Mouse (Mus musculus) C2C12 (cell line): ENCODE measurements around the gene Taf12. TPM values are rescaled to one million over a fixed set of nuclear protein-coding genes. Genes with fewer than 3 reads are reported as not detected.
A peak's percentile ranks its signal among the peaks of the same experiment; 100 is the strongest.

ENCODE experiments used
- H3K27me3 ChIP-seq: one replicate; pipeline ENCODE4 v1.6.1; 2011; ENCODE audit not compliant: control insufficient read depth, insufficient read depth, insufficient read length
- H3K36me3 ChIP-seq: one replicate; pipeline ENCODE4 v1.6.1; 2011; ENCODE audit not compliant: control insufficient read depth, insufficient read depth
- H3K4me3 ChIP-seq: one replicate; pipeline ENCODE4 v1.5.1; 2011; ENCODE audit warnings: mild to moderate bottlenecking, control low read depth; ENCODE audit not compliant: poor library complexity, insufficient read depth, severe bottlenecking
- H3K79me2 ChIP-seq: one replicate; pipeline ENCODE4 v1.6.1; 2011; ENCODE audit not compliant: control insufficient read depth, insufficient read depth
- H3K79me3 ChIP-seq: one replicate; pipeline ENCODE4 v1.6.1; 2011; ENCODE audit warnings: low read depth, control low read depth
- H3ac ChIP-seq: one replicate; pipeline ENCODE3; 2011; ENCODE audit warnings: low read depth; ENCODE audit not compliant: control insufficient read depth, insufficient read length
- CEBPB ChIP-seq: IDR thresholded peaks from one replicate; pipeline ENCODE4 v1.6.1; 2011; ENCODE audit warnings: low read depth, mild to moderate bottlenecking, control low read depth, moderate library complexity
- CTCF ChIP-seq: IDR thresholded peaks from one replicate; pipeline ENCODE4 v1.5.1; 2011; ENCODE audit not compliant: control insufficient read depth, insufficient read depth, insufficient read length
- FOSL1 ChIP-seq: IDR thresholded peaks from one replicate; pipeline ENCODE4 v1.8.0; 2011; ENCODE audit warnings: mild to moderate bottlenecking, low read length; ENCODE audit not compliant: poor library complexity, insufficient read depth, severe bottlenecking
- MAX ChIP-seq: IDR thresholded peaks from one replicate; pipeline ENCODE4 v1.6.1; 2011; ENCODE audit warnings: mild to moderate bottlenecking, control low read depth
- MYOD1 ChIP-seq: IDR thresholded peaks from one replicate; pipeline ENCODE4 v1.6.1; 2011; ENCODE audit warnings: low read depth; ENCODE audit not compliant: control insufficient read depth, insufficient read length
- MYOG ChIP-seq: IDR thresholded peaks from one replicate; pipeline ENCODE4 v1.6.1; 2011; ENCODE audit not compliant: control insufficient read depth, insufficient read length; ENCODE audit errors: extremely low read depth
- USF1 ChIP-seq: IDR thresholded peaks from one replicate; pipeline ENCODE4 v1.6.1; 2011; ENCODE audit warnings: low read depth, mild to moderate bottlenecking, control low read depth, moderate library complexity
- long read RNA-seq, 2 experiments: library from polyadenylated mRNA; unstranded; transcript quantifications; one replicate each; pipeline ENCODE4 v2.0.0; 2019 to 2020
- polyA plus RNA-seq: library from polyadenylated mRNA; unstranded; fragments of >200 nt; fragmentation: generic; extraction: Trizol; gene quantifications from one replicate; pipeline ENCODE4 v1.2.1, GENCODE M21; 2012; ENCODE audit warnings: missing spikeins

Gene Taf12
- 29.7 TPM for polyA plus RNA-seq
- long read RNA-seq, experiment 1, transcript Taf12-201 (6 exons, 3,787 nt): major isoform, 63 of 79 reads
- long read RNA-seq, experiment 1, partial matches to known transcripts: 2 of 79 reads
- long read RNA-seq, experiment 1, other reads (novel, unspliced or antisense): 13 of 79 reads
- long read RNA-seq, experiment 2, transcript Taf12-201 (6 exons, 3,787 nt): major isoform, 159 of 179 reads
- long read RNA-seq, experiment 2, partial matches to known transcripts: 0 of 179 reads
- long read RNA-seq, experiment 2, other reads (novel, unspliced or antisense): 18 of 179 reads

GRCm38 (mm10) chr4:132274156-132274862 lies at the start of gene Taf12:
Gene Taf12 (plus strand): TSS chr4:132274375.
- H3K79me3 ChIP-seq: peaks cover 14% of the 10 kb centered on the region
- peaks cover 46% of the 10 kb centered on the region for H3K79me2 ChIP-seq
- no peaks in the 10 kb centered on the region for H3K27me3 ChIP-seq
- H3ac ChIP-seq: peak within 1 kb of the TSS; percentile 87
- TF ChIP-seq CEBPB (no peak), USF1 (peak; percentile 74), MAX (peak; percentile 97)
- H3K36me3 ChIP-seq: peaks cover 3% of the 10 kb centered on the region
- peak within 1 kb of the TSS; percentile 72 for H3K4me3 ChIP-seq

GRCm38 (mm10) chr4:132230422-132230821 lies 43.8 kb upstream of the Taf12 start:
- no peak for TF ChIP-seq FOSL1
- no peak for TF ChIP-seq CTCF
- no peak for TF ChIP-seq MYOD1
- TF ChIP-seq CEBPB: no peak
- TF ChIP-seq MYOG: no peak
- TF ChIP-seq MAX: no peak
- TF ChIP-seq USF1: no peak
- peaks cover 84% of the 10 kb centered on the region for H3K36me3 ChIP-seq
- H3K79me3 ChIP-seq: no peaks in the 10 kb centered on the region
- H3K27me3 ChIP-seq: no peaks in the 10 kb centered on the region
- H3K79me2 ChIP-seq: no peaks in the 10 kb centered on the region
- no peak overlapping the region for H3K4me3 ChIP-seq
- no peak overlapping the region for H3ac ChIP-seq

GRCm38 (mm10) chr4:132234710-132235109 lies 39.5 kb upstream of the Taf12 start:
- TF ChIP-seq USF1 (no peak), MYOD1 (no peak), MYOG (no peak), CEBPB (no peak), CTCF (no peak), MAX (no peak), FOSL1 (no peak)
- no peak overlapping the region for H3K4me3 ChIP-seq
- peaks cover 77% of the 10 kb centered on the region for H3K36me3 ChIP-seq

DNA sequence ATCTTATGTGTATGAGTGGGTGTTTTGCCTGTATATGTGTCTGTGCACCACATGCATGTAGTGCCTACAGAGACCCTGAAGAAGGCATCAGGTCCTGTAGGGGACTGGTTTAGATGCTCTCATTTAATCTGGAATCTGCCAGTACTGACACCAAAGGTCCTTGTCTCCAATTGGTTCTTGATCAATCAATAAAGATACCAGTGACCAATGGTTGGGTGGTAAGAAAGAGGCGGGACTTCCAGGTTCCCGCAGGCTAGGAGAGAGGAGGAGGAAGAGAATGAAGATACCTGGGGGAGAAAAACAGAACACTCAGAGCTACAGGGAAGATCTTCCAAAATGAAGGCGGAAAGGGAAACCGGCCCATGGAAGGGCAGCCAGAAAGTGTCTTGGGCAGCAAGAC lies 35.8 kb upstream of the Taf12 start:
- TF ChIP-seq FOSL1 (no peak), CTCF (no peak), USF1 (no peak), MYOD1 (no peak), CEBPB (no peak), MAX (no peak), MYOG (no peak)
- Histone ChIP-seq H3K36me3 (peaks cover 62% of the 10 kb centered on the region), H3K79me2 (no peaks in the 10 kb centered on the region), H3K79me3 (no peaks in the 10 kb centered on the region), H3K27me3 (no peaks in the 10 kb centered on the region), H3K4me3 (no peak overlapping the region), H3ac (no peak overlapping the region)

More at GRCm38 (mm10) chr4:132234710-132235109, 39.5 kb upstream of the Taf12 start:
- Histone ChIP-seq H3ac (no peak overlapping the region), H3K79me3 (no peaks in the 10 kb centered on the region), H3K27me3 (no peaks in the 10 kb centered on the region), H3K79me2 (no peaks in the 10 kb centered on the region)

- Histone ChIP-seq H3K36me3 (peaks cover 55% of the 10 kb centered on the region), H3ac (no peak overlapping the region), H3K27me3 (no peaks in the 10 kb centered on the region), H3K79me3 (no peaks in the 10 kb centered on the region), H3K4me3 (no peak overlapping the region), H3K79me2 (no peaks in the 10 kb centered on the region)
- TF ChIP-seq CEBPB (no peak), USF1 (no peak), CTCF (no peak), MYOG (no peak), MAX (no peak), FOSL1 (no peak), MYOD1 (no peak)
These were observed 33.8 kb upstream of the Taf12 start for GRCm38 (mm10) chr4:132240367-132240766.

GRCm38 (mm10) chr4:132241208-132241607 lies 33.0 kb upstream of the Taf12 start:
- Histone ChIP-seq H3K79me2 (no peaks in the 10 kb centered on the region), H3K36me3 (peaks cover 55% of the 10 kb centered on the region), H3ac (no peak overlapping the region), H3K79me3 (no peaks in the 10 kb centered on the region), H3K27me3 (no peaks in the 10 kb centered on the region), H3K4me3 (no peak overlapping the region)
- TF ChIP-seq MAX (no peak), MYOG (no peak), CEBPB (no peak), FOSL1 (no peak), USF1 (no peak), MYOD1 (no peak), CTCF (no peak)
